Mouse (Mus musculus): Measurements from ENCODE around the gene Trp73.

- TF ChIP-seq CTCF (IDR thresholded peaks at IDR 0.05; ENCODE audit: low read depth) (no peak), EP300 (IDR thresholded peaks at IDR 0.05; ENCODE audit: low read depth) (no peak)
Observed at GRCm38 (mm10) chr4:154085856-154086255, 54.2 kb downstream of the Trp73 start.

All from heart, postnatal 0 days (tissue).